Mouse (Mus musculus): ENCODE measurements around the gene C4bp.
"Not testable (repeated sequence)": the region's sequence is repeated elsewhere in the genome, so short reads cannot be mapped to it uniquely, and the experiment has no call there.

C4bp gene

GRCm38 (mm10) chr1:130661454-130661853 lies at the start of gene C4bp:
C4bp (minus strand) TSS chr1:130661632.
- no peak for DNase-seq (ENCODE audit: low spot score in 2 of 2)

- DNase-seq (ENCODE audit: low spot score in 2 of 2): no peak
Observed at GRCm38 (mm10) chr1:130710283-130711080, 49.0 kb upstream of the C4bp start.

GRCm38 (mm10) chr1:130703613-130704012 lies 42.2 kb upstream of the C4bp start:
- no peak for DNase-seq (ENCODE audit: low spot score in 2 of 2)

- no peak for DNase-seq (ENCODE audit: low spot score in 2 of 2)
Observed at GRCm38 (mm10) chr1:130701976-130702375, 40.5 kb upstream of the C4bp start.

GRCm38 (mm10) chr1:130699937-130700633 lies 38.7 kb upstream of the C4bp start:
- DNase-seq (ENCODE audit: low spot score in 2 of 2): peak in 1 of 2 experiments; percentile 15

GRCm38 (mm10) chr1:130698601-130699000 lies 37.2 kb upstream of the C4bp start:
- no peak for DNase-seq (ENCODE audit: low spot score in 2 of 2)

GRCm38 (mm10) chr1:130683905-130684304 lies 22.5 kb upstream of the C4bp start:
- DNase-seq (ENCODE audit: low spot score in 2 of 2): no peak

- DNase-seq (ENCODE audit: low spot score in 2 of 2): no peak
Observed at GRCm38 (mm10) chr1:130681656-130682413, 20.4 kb upstream of the C4bp start.

- no peak for DNase-seq (ENCODE audit: low spot score in 2 of 2)
Observed at GRCm38 (mm10) chr1:130681075-130681474, 19.6 kb upstream of the C4bp start.

GRCm38 (mm10) chr1:130678551-130678950 lies 17.1 kb upstream of the C4bp start:
- no peak for DNase-seq (ENCODE audit: low spot score in 2 of 2)

GRCm38 (mm10) chr1:130663576-130663975 lies 2.1 kb upstream of the C4bp start:
- DNase-seq (ENCODE audit: low spot score in 2 of 2): not testable (repeated sequence)

- not testable (repeated sequence) for DNase-seq (ENCODE audit: low spot score in 2 of 2)
Observed at GRCm38 (mm10) chr1:130659641-130660040, 1.8 kb downstream of the C4bp start.

GRCm38 (mm10) chr1:130644103-130644502 lies 17.3 kb downstream of the C4bp start:
- no peak for DNase-seq (ENCODE audit: low spot score in 2 of 2)

GRCm38 (mm10) chr1:130640967-130641366 lies 20.5 kb downstream of the C4bp start:
- DNase-seq (ENCODE audit: low spot score in 2 of 2): no peak

- peak; percentile 38 to 66 for DNase-seq (ENCODE audit: low spot score in 2 of 2)
Observed at GRCm38 (mm10) chr1:130633761-130634410, 27.5 kb downstream of the C4bp start.

- DNase-seq (ENCODE audit: low spot score in 2 of 2): no peak
Observed at GRCm38 (mm10) chr1:130633316-130633715, 28.1 kb downstream of the C4bp start.

GRCm38 (mm10) chr1:130629521-130629920 lies 31.9 kb downstream of the C4bp start, which contains the start of gene Zp3r:
Zp3r (minus strand) TSS chr1:130629621.
- no peak for DNase-seq (ENCODE audit: low spot score in 2 of 2)

GRCm38 (mm10) chr1:130596291-130596690 lies 65.1 kb downstream of the C4bp start:
- DNase-seq (ENCODE audit: low spot score in 2 of 2): no peak

- DNase-seq (ENCODE audit: low spot score in 2 of 2): no peak
Observed at GRCm38 (mm10) chr1:130588659-130589058, 72.8 kb downstream of the C4bp start.
